Mouse (Mus musculus): ENCODE measurements around the gene Gna11. TPM values are rescaled to one million over a fixed set of nuclear protein-coding genes. Genes with fewer than 3 reads are reported as not detected.

Gene Gna11
- polyA plus RNA-seq, 1 experiment: 7.3 TPM

DNA sequence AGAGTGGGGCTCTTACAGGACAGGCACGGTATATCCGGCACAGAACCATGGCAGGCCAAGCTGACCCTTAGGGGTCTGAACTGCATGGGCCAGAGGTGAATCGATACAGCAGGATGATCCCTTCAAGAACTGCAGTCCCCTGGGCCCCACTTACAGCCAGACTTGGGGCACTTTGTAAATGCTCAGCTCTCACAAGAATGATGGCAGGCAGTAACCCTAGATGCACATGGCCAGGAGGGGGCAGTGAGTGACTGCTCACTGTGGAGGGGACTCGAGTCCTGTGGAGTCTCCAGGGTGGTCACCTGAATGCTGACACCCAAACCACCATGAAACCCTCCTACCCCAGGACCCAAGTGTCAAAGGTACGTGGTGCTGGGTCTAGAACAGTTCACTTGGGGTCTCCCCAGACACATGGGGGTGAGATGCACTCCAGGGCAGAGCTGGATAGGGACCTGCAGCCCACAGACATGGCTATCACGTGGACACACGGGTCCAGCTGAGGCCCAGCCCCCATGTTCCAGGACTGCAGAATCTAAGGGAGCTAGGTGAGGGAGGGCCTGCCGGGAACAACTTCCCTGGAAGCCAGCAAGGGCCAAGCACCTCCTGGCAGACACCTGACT lies 51.3 kb downstream of the Gna11 start:
- peaks cover 57% of the 10 kb centered on the region for H3K36me3 ChIP-seq (replicated peaks; ENCODE audit: low read length)
- H3K27me3 ChIP-seq (replicated peaks): no peaks in the 10 kb centered on the region
- TF ChIP-seq FLI1 (IDR thresholded peaks at IDR 0.05; ENCODE audit: low read length) (no peak), GATA1 (IDR thresholded peaks at IDR 0.05; ENCODE audit: borderline replicate concordance, low read length) (no peak)
- H3K4me3 ChIP-seq (replicated peaks): peak overlapping the region; percentile 100
- no peaks in the 10 kb centered on the region for H3K9me3 ChIP-seq
- H3K4me1 ChIP-seq: peaks cover 54% of the 10 kb centered on the region

- H3K9me3 ChIP-seq: no peaks in the 10 kb centered on the region
- peaks cover 54% of the 10 kb centered on the region for H3K4me1 ChIP-seq
- no peaks in the 10 kb centered on the region for H3K27me3 ChIP-seq (replicated peaks)
- peaks cover 67% of the 10 kb centered on the region for H3K36me3 ChIP-seq (replicated peaks; ENCODE audit: low read length)
- TF ChIP-seq FLI1 (IDR thresholded peaks at IDR 0.05; ENCODE audit: low read length) (no peak), GATA1 (IDR thresholded peaks at IDR 0.05; ENCODE audit: borderline replicate concordance, low read length) (no peak)
- no peak overlapping the region for H3K4me3 ChIP-seq (replicated peaks)
Measured at GRCm38 (mm10) chr10:81492606-81493240, 52.3 kb downstream of the Gna11 start.

- Histone ChIP-seq H3K36me3 (replicated peaks; ENCODE audit: low read length) (peaks cover 84% of the 10 kb centered on the region), H3K4me1 (peaks cover 61% of the 10 kb centered on the region), H3K27me3 (replicated peaks) (no peaks in the 10 kb centered on the region), H3K9me3 (no peaks in the 10 kb centered on the region), H3K4me3 (replicated peaks) (no peak overlapping the region)
- TF ChIP-seq GATA1 (IDR thresholded peaks at IDR 0.05; ENCODE audit: borderline replicate concordance, low read length): no peak
- no peak for TF ChIP-seq FLI1 (IDR thresholded peaks at IDR 0.05; ENCODE audit: low read length)
Measured at GRCm38 (mm10) chr10:81491018-81491417, 54.0 kb downstream of the Gna11 start.

GRCm38 (mm10) chr10:81489941-81490340 lies 55.0 kb downstream of the Gna11 start:
- Histone ChIP-seq H3K9me3 (no peaks in the 10 kb centered on the region), H3K27me3 (replicated peaks) (no peaks in the 10 kb centered on the region), H3K36me3 (replicated peaks; ENCODE audit: low read length) (peaks cover 90% of the 10 kb centered on the region), H3K4me3 (replicated peaks) (peak overlapping the region; percentile 15), H3K4me1 (peaks cover 61% of the 10 kb centered on the region)
- TF ChIP-seq GATA1 (IDR thresholded peaks at IDR 0.05; ENCODE audit: borderline replicate concordance, low read length) (no peak), FLI1 (IDR thresholded peaks at IDR 0.05; ENCODE audit: low read length) (no peak)

DNA sequence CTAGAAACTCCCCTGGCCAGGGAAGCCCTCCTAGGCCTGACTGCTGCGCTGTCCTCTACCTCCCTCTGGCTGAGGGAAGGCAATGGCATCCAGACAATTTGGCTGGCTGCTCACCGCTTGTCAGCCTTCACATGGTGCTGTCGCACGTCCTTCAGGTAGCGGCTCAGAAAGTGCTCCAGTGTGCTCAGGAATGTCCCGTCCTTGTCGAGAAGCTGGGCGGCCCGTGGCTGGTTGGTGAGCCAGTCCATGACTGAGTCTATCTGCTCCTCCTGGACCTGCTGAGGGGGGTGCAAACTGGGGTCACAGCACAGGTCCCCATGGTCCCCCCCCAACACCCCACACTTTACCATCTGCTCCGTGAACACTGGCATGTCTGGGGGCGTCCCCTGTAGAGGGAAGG lies 56.9 kb downstream of the Gna11 start:
- Histone ChIP-seq H3K9me3 (no peaks in the 10 kb centered on the region), H3K4me3 (replicated peaks) (no peak overlapping the region), H3K36me3 (replicated peaks; ENCODE audit: low read length) (peaks cover 77% of the 10 kb centered on the region), H3K27me3 (replicated peaks) (no peaks in the 10 kb centered on the region), H3K4me1 (peaks cover 44% of the 10 kb centered on the region; the same call in 1 of the 2 replicates)
- no peak for TF ChIP-seq FLI1 (IDR thresholded peaks at IDR 0.05; ENCODE audit: low read length)
- no peak for TF ChIP-seq GATA1 (IDR thresholded peaks at IDR 0.05; ENCODE audit: borderline replicate concordance, low read length)

GRCm38 (mm10) chr10:81486496-81486895 lies 58.5 kb downstream of the Gna11 start:
- peaks cover 10% of the 10 kb centered on the region for H3K27me3 ChIP-seq (replicated peaks)
- no peak for TF ChIP-seq GATA1 (IDR thresholded peaks at IDR 0.05; ENCODE audit: borderline replicate concordance, low read length)
- TF ChIP-seq FLI1 (IDR thresholded peaks at IDR 0.05; ENCODE audit: low read length): no peak
- H3K36me3 ChIP-seq (replicated peaks; ENCODE audit: low read length): peaks cover 61% of the 10 kb centered on the region
- H3K4me1 ChIP-seq: peaks cover 56% of the 10 kb centered on the region
- H3K9me3 ChIP-seq: no peaks in the 10 kb centered on the region
- no peak overlapping the region for H3K4me3 ChIP-seq (replicated peaks)

GRCm38 (mm10) chr10:81485479-81486018 lies 59.4 kb downstream of the Gna11 start:
- no peak for TF ChIP-seq GATA1 (IDR thresholded peaks at IDR 0.05; ENCODE audit: borderline replicate concordance, low read length)

GRCm38 (mm10) chr10:81485060-81485449 lies 59.9 kb downstream of the Gna11 start:
- peaks cover 57% of the 10 kb centered on the region for H3K4me1 ChIP-seq
- TF ChIP-seq GATA1 (IDR thresholded peaks at IDR 0.05; ENCODE audit: borderline replicate concordance, low read length): no peak
- no peak for TF ChIP-seq FLI1 (IDR thresholded peaks at IDR 0.05; ENCODE audit: low read length)
- H3K27me3 ChIP-seq (replicated peaks): peaks cover 24% of the 10 kb centered on the region
- no peaks in the 10 kb centered on the region for H3K9me3 ChIP-seq
- no peak overlapping the region for H3K4me3 ChIP-seq (replicated peaks)
- peaks cover 46% of the 10 kb centered on the region for H3K36me3 ChIP-seq (replicated peaks; ENCODE audit: low read length)

More at GRCm38 (mm10) chr10:81485479-81486018, 59.4 kb downstream of the Gna11 start:
- H3K4me3 ChIP-seq (replicated peaks): no peak overlapping the region
- H3K4me1 ChIP-seq: peaks cover 57% of the 10 kb centered on the region
- no peaks in the 10 kb centered on the region for H3K9me3 ChIP-seq
- peaks cover 51% of the 10 kb centered on the region for H3K36me3 ChIP-seq (replicated peaks; ENCODE audit: low read length)
- peaks cover 19% of the 10 kb centered on the region for H3K27me3 ChIP-seq (replicated peaks)

GRCm38 (mm10) chr10:81484441-81485059 lies 60.4 kb downstream of the Gna11 start:
- TF ChIP-seq FLI1 (IDR thresholded peaks at IDR 0.05; ENCODE audit: low read length): no peak
- no peak for TF ChIP-seq GATA1 (IDR thresholded peaks at IDR 0.05; ENCODE audit: borderline replicate concordance, low read length)
- Histone ChIP-seq H3K9me3 (no peaks in the 10 kb centered on the region), H3K27me3 (replicated peaks) (peaks cover 28% of the 10 kb centered on the region), H3K36me3 (replicated peaks; ENCODE audit: low read length) (peaks cover 41% of the 10 kb centered on the region), H3K4me3 (replicated peaks) (no peak overlapping the region), H3K4me1 (peaks cover 57% of the 10 kb centered on the region)

DNA sequence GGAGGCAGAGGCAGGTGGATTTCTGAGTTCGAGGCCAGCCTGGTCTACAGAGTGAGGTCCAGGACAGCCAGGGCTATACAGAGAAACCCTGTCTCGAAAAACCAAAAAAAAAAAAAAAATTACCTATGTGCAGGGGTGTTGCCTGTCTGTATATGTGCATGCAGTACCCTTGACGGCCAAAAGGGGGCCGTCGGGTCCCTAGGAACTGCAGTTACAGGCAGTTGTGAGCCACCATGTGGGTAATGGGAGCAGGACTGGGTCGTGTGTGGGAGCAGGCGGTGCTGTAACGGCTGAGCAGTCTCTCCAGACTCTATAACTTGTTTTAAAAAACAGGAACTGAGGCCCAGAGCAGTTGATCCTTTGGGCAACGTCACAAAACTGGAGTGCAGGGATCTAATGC lies 61.0 kb downstream of the Gna11 start:
- Histone ChIP-seq H3K4me1 (peaks cover 57% of the 10 kb centered on the region), H3K4me3 (replicated peaks) (no peak overlapping the region), H3K9me3 (no peaks in the 10 kb centered on the region), H3K36me3 (replicated peaks; ENCODE audit: low read length) (peaks cover 36% of the 10 kb centered on the region), H3K27me3 (replicated peaks) (peaks cover 31% of the 10 kb centered on the region)
- TF ChIP-seq GATA1 (IDR thresholded peaks at IDR 0.05; ENCODE audit: borderline replicate concordance, low read length) (no peak), FLI1 (IDR thresholded peaks at IDR 0.05; ENCODE audit: low read length) (no peak)

Measured in megakaryocyte, embryonic 14.5 days (primary cell).